Mouse (Mus musculus): ENCODE measurements around the gene Dad1. TPM values are rescaled to one million over a fixed set of nuclear protein-coding genes. Genes with fewer than 3 reads are reported as not detected.

Gene Dad1
- polyA plus RNA-seq, 1 experiment from 2014 or later = 240 TPM

GRCm38 (mm10) chr14:54213734-54214133 is 40.2 kb downstream of the Dad1 start:
- Histone ChIP-seq H3K4me2 (no peak overlapping the region), H3K36me3 (no peaks in the 10 kb centered on the region), H3K4me1 (replicated peaks) (peaks cover 3% of the 10 kb centered on the region), H3K9ac (replicated peaks) (no peak overlapping the region), H3K4me3 (replicated peaks) (no peak overlapping the region), H3K27me3 (no peaks in the 10 kb centered on the region), H3K27ac (no peak overlapping the region), H3K9me3 (no peaks in the 10 kb centered on the region)
- WGBS = 88% methylated on average over 2 of the region's 2 CpGs
- ATAC-seq (ENCODE audit: insufficient number of reproducible peaks, insufficient read depth, low FRiP score, low TSS enrichment, low read depth) = no peak

DNA sequence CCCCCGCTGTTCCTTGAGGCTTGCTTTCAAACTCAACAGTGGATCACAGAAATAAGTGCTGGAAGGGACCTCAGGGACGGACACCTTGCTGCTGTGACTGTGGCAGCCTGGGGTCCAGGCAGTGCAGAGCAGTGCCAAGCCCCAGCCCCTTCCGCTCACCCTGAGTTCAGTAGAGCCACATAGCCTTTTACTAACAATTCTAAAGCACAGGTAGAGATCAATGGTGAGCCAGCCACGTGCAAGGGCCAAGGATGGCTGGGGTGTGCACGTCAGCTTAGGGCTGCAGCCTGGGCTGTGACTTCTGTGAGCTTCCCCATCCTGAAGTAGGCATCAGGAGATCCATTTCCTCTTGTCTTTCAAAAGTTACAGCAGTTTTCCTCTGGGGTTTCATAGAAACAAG is 42.1 kb downstream of the Dad1 start:
- ATAC-seq (ENCODE audit: insufficient number of reproducible peaks, insufficient read depth, low FRiP score, low TSS enrichment, low read depth) = no peak
- Histone ChIP-seq H3K9ac (replicated peaks) (no peak overlapping the region), H3K4me2 (no peak overlapping the region), H3K4me1 (replicated peaks) (no peaks in the 10 kb centered on the region), H3K4me3 (replicated peaks) (no peak overlapping the region), H3K27me3 (no peaks in the 10 kb centered on the region), H3K9me3 (no peaks in the 10 kb centered on the region), H3K36me3 (no peaks in the 10 kb centered on the region), H3K27ac (no peak overlapping the region)
- WGBS = 85% methylated on average over 5 of the region's 5 CpGs

- Histone ChIP-seq H3K4me1 (replicated peaks) (no peaks in the 10 kb centered on the region), H3K4me2 (no peak overlapping the region), H3K36me3 (no peaks in the 10 kb centered on the region), H3K9me3 (no peaks in the 10 kb centered on the region), H3K4me3 (replicated peaks) (no peak overlapping the region), H3K27me3 (no peaks in the 10 kb centered on the region), H3K27ac (no peak overlapping the region), H3K9ac (replicated peaks) (no peak overlapping the region)
- no peak for ATAC-seq (ENCODE audit: insufficient number of reproducible peaks, insufficient read depth, low FRiP score, low TSS enrichment, low read depth)
- 91% methylated on average over 8 of the region's 8 CpGs for WGBS
Measured at GRCm38 (mm10) chr14:54211199-54211598, 42.7 kb downstream of the Dad1 start.

DNA sequence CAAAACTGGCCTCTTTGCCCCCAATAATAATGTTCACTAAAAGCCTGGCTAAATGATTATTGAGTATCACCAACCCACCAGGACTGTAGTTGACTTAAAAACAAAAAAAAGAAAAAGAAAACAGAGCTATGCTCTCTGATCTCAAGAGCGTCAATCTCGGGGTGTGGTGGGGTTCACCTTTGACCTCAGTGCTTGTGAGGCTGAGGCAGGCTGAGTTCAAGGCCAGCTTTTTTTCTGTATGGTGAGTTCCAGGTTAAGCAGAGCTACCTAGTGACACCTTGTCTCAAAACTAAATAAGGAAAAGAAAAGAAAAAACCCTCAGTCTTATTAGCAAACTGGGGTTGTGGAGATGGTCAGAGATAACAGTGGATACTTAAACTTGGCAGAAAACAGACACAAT is 43.5 kb downstream of the Dad1 start:
- Histone ChIP-seq H3K4me1 (replicated peaks) (no peaks in the 10 kb centered on the region; the same call in 1 of the 2 replicates), H3K9me3 (no peaks in the 10 kb centered on the region), H3K4me2 (no peak overlapping the region), H3K27ac (no peak overlapping the region), H3K27me3 (no peaks in the 10 kb centered on the region), H3K36me3 (no peaks in the 10 kb centered on the region), H3K9ac (replicated peaks) (no peak overlapping the region), H3K4me3 (replicated peaks) (no peak overlapping the region)
- 96% methylated on average over 2 of the region's 2 CpGs for WGBS
- no peak for ATAC-seq (ENCODE audit: insufficient number of reproducible peaks, insufficient read depth, low FRiP score, low TSS enrichment, low read depth)

DNA sequence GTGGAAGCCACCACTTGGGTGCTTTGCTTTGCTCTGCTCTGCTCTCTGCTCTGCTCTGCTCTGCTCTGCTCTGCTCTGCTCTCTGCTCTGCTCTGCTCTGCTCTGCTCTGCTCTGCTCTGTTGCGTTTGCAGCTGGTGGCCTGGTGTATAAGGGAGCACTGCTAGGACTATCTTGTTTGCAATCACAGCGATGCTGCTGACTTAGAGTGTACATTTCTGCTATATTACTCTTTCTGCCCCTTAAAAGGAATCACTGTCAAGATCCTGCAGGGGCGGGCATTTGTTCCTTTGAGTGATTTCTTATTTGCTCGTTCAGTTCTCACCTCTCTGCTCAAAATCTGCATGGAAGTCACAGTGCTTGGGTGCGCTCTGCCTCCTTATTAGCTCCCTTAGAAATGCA is 44.0 kb downstream of the Dad1 start:
- no peak overlapping the region for H3K4me3 ChIP-seq (replicated peaks)
- H3K4me1 ChIP-seq (replicated peaks) = no peaks in the 10 kb centered on the region; the same call in 1 of the 2 replicates
- no peaks in the 10 kb centered on the region for H3K36me3 ChIP-seq
- ATAC-seq (ENCODE audit: insufficient number of reproducible peaks, insufficient read depth, low FRiP score, low TSS enrichment, low read depth) = no peak
- WGBS = 74% methylated on average over 5 of the region's 5 CpGs
- H3K27me3 ChIP-seq = no peaks in the 10 kb centered on the region
- no peaks in the 10 kb centered on the region for H3K9me3 ChIP-seq
- no peak overlapping the region for H3K4me2 ChIP-seq
- H3K9ac ChIP-seq (replicated peaks) = no peak overlapping the region
- no peak overlapping the region for H3K27ac ChIP-seq

DNA sequence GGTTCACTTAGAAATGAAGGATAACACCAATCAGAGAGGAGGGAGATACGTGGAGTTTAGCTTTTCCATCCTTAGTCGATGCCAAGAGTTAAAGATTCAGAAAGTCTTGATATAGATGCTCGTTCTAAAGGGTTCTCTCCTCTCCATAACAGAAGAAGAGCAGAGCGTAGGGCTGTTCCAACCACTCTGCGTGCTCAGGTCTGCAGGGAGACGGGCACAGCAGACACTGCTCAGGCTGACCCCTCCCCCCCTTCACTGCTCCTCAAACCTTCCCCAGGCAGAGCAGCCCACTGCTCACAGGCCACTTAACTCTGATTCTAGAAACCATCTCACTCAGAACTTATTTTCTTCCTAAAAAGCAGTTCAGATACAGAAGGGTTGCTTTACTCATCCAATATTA is 45.2 kb downstream of the Dad1 start:
- Histone ChIP-seq H3K4me3 (replicated peaks) (no peak overlapping the region), H3K9me3 (no peaks in the 10 kb centered on the region), H3K27me3 (no peaks in the 10 kb centered on the region), H3K9ac (replicated peaks) (no peak overlapping the region), H3K36me3 (no peaks in the 10 kb centered on the region), H3K4me1 (replicated peaks) (no peaks in the 10 kb centered on the region; the same call in 1 of the 2 replicates), H3K27ac (no peak overlapping the region), H3K4me2 (no peak overlapping the region)
- WGBS = 64% methylated on average over 6 of the region's 6 CpGs
- ATAC-seq (ENCODE audit: insufficient number of reproducible peaks, insufficient read depth, low FRiP score, low TSS enrichment, low read depth) = no peak

- ATAC-seq (ENCODE audit: insufficient number of reproducible peaks, insufficient read depth, low FRiP score, low TSS enrichment, low read depth) = no peak
- Histone ChIP-seq H3K27me3 (no peaks in the 10 kb centered on the region), H3K4me1 (replicated peaks) (no peaks in the 10 kb centered on the region; the same call in 1 of the 2 replicates), H3K36me3 (no peaks in the 10 kb centered on the region), H3K27ac (no peak overlapping the region), H3K4me3 (replicated peaks) (no peak overlapping the region), H3K4me2 (no peak overlapping the region), H3K9me3 (no peaks in the 10 kb centered on the region), H3K9ac (replicated peaks) (no peak overlapping the region)
- 81% methylated on average over 5 of the region's 5 CpGs for WGBS
Measured at GRCm38 (mm10) chr14:54207924-54208323, 46.0 kb downstream of the Dad1 start.

DNA sequence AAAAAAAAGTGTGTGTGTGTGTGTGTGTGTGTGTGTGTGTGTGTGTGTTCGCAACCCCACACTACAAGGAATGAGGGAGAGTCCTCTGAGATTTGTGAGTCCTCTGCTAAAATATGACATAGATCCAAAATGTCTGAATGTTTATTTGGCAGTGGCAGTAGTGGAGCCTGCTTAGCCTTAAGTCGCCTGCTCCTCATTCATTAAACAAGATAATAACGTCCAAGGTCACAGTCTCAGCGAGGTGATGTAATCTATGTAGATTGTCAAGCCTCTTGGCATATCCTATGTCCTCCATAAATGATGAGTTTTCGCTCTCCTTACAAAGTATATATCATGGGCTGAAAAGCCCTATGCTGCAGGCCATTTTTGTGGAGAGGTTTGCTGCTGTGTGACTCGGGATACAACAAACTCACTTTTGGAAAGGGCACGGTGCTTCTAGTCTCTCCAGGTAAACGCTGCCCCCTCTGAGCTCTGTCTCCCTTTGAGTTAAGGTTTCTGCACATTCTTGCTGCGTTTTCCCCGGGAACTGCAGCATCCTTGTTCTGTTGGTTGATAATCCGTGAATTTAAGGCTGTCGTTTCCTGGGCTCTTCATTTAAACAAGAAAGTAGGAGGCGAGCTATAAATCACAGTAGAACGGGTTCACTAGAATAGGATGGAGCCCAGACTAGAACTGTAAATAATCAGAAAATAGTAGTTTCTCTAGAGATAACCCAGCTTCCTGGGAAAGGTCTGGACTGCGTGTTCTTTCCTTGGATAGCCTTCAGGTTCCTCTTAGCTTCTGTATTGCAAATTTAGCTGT is 47.0 kb downstream of the Dad1 start:
- no peak for ATAC-seq (ENCODE audit: insufficient number of reproducible peaks, insufficient read depth, low FRiP score, low TSS enrichment, low read depth)
- Histone ChIP-seq H3K9me3 (no peaks in the 10 kb centered on the region), H3K27ac (no peak overlapping the region), H3K4me3 (replicated peaks) (no peak overlapping the region), H3K27me3 (no peaks in the 10 kb centered on the region), H3K9ac (replicated peaks) (no peak overlapping the region), H3K4me1 (replicated peaks) (no peaks in the 10 kb centered on the region; the same call in 1 of the 2 replicates), H3K36me3 (no peaks in the 10 kb centered on the region), H3K4me2 (no peak overlapping the region)
- WGBS = 54% methylated on average over 15 of the region's 15 CpGs

GRCm38 (mm10) chr14:54206309-54206708 is 47.6 kb downstream of the Dad1 start:
- no peak for ATAC-seq (ENCODE audit: insufficient number of reproducible peaks, insufficient read depth, low FRiP score, low TSS enrichment, low read depth)

DNA sequence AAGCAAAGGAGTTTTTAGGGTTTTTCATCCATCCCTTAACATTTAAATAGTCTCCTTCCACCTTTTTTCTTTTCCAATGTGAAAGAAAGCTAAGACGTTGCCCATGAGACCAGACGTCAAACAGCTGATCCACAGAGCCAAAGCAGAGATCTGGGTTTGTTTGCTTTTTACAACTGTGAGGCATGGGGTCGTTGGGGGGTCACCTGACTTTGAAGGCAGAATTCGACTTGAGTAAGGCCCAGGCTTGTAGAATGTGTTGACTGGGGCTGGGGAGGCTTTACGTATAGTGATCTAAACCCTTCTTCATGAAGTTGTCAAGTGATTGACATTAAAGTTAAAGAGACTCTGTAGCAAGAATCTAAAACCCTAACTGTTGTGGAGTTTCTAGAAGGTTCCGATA is 48.0 kb downstream of the Dad1 start:
- Histone ChIP-seq H3K4me3 (replicated peaks) (no peak overlapping the region), H3K27me3 (no peaks in the 10 kb centered on the region), H3K36me3 (no peaks in the 10 kb centered on the region), H3K9ac (replicated peaks) (no peak overlapping the region), H3K4me1 (replicated peaks) (no peaks in the 10 kb centered on the region; the same call in 1 of the 2 replicates), H3K9me3 (no peaks in the 10 kb centered on the region), H3K4me2 (no peak overlapping the region), H3K27ac (no peak overlapping the region)
- no peak for ATAC-seq (ENCODE audit: insufficient number of reproducible peaks, insufficient read depth, low FRiP score, low TSS enrichment, low read depth)
- 32% methylated on average over 6 of the region's 6 CpGs for WGBS

More at GRCm38 (mm10) chr14:54206309-54206708, 47.6 kb downstream of the Dad1 start:
- 55% methylated on average over 5 of the region's 5 CpGs for WGBS
- no peaks in the 10 kb centered on the region; the same call in 1 of the 2 replicates for H3K4me1 ChIP-seq (replicated peaks)
- H3K4me3 ChIP-seq (replicated peaks) = no peak overlapping the region
- no peaks in the 10 kb centered on the region for H3K9me3 ChIP-seq
- H3K36me3 ChIP-seq = no peaks in the 10 kb centered on the region
- H3K4me2 ChIP-seq = no peak overlapping the region
- no peaks in the 10 kb centered on the region for H3K27me3 ChIP-seq
- no peak overlapping the region for H3K27ac ChIP-seq
- H3K9ac ChIP-seq (replicated peaks) = no peak overlapping the region

DNA sequence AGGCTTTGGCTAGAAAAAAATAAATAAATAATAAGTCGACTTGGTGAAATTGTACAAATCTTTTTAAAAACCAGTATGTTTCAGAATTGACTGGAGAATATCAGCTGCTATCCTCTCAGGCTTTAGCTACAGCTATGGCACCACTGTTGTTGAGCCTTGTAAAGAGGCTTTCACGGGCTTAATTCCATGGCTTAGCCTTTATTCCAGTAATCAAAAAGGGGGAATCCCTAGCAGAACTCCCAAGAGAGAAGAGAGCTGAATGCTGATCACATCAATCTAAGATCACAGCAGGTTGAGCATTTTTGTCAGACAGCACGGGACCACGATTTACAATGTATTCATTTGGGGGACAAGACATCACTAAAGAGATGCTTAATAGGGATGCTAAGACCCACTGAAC is 49.1 kb downstream of the Dad1 start:
- H3K4me1 ChIP-seq (replicated peaks) = no peaks in the 10 kb centered on the region; the same call in 1 of the 2 replicates
- 73% methylated on average over 4 of the region's 4 CpGs for WGBS
- no peaks in the 10 kb centered on the region for H3K36me3 ChIP-seq
- no peaks in the 10 kb centered on the region for H3K9me3 ChIP-seq
- no peak overlapping the region for H3K27ac ChIP-seq
- no peak overlapping the region for H3K4me2 ChIP-seq
- H3K4me3 ChIP-seq (replicated peaks) = no peak overlapping the region
- H3K9ac ChIP-seq (replicated peaks) = no peak overlapping the region
- H3K27me3 ChIP-seq = no peaks in the 10 kb centered on the region
- no peak for ATAC-seq (ENCODE audit: insufficient number of reproducible peaks, insufficient read depth, low FRiP score, low TSS enrichment, low read depth)

DNA sequence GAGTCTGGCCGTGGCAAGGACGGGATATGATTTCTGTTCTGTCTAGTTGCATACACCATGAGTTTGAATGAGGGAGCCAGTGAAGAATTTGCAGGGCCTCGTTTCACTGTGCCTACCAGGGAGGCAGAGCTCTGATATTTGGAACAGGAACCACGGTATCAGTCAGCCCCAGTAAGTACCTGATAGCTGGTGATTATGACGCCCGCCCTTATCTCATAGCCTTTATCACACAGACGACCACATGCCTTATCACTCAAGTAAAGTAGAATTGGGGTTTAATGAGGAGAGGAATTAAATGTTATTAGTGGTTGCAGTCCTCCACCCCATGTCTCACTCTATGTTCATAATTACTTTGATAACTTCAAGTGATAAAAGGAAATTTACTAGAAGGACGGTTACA is 49.6 kb downstream of the Dad1 start:
- Histone ChIP-seq H3K27ac (no peak overlapping the region), H3K4me3 (replicated peaks) (no peak overlapping the region), H3K9me3 (no peaks in the 10 kb centered on the region), H3K4me2 (no peak overlapping the region), H3K4me1 (replicated peaks) (no peaks in the 10 kb centered on the region; the same call in 1 of the 2 replicates), H3K27me3 (no peaks in the 10 kb centered on the region), H3K9ac (replicated peaks) (no peak overlapping the region), H3K36me3 (no peaks in the 10 kb centered on the region)
- ATAC-seq (ENCODE audit: insufficient number of reproducible peaks, insufficient read depth, low FRiP score, low TSS enrichment, low read depth) = no peak
- WGBS = 77% methylated on average over 8 of the region's 8 CpGs
